Mouse (Mus musculus) left cerebral cortex, adult 9 months (tissue): ENCODE results near the gene Nxph2.
"Not testable (repeated sequence)": the region's sequence is repeated elsewhere in the genome, so short reads cannot be mapped to it uniquely, and the experiment has no call there.

Experiments
- DNase-seq, 2 experiments: peaks; one replicate each; pipeline ENCODE4 v3.0.0; 2022; ENCODE audit warnings: low spot score in 2 of 2

The Nxph2 gene

GRCm38 (mm10) chr2:23320746-23321585, at the start of gene Nxph2:
Nxph2 (plus strand) TSS chr2:23321246.
- peak in 1 of 2 experiments; percentile 34 for DNase-seq

DNA sequence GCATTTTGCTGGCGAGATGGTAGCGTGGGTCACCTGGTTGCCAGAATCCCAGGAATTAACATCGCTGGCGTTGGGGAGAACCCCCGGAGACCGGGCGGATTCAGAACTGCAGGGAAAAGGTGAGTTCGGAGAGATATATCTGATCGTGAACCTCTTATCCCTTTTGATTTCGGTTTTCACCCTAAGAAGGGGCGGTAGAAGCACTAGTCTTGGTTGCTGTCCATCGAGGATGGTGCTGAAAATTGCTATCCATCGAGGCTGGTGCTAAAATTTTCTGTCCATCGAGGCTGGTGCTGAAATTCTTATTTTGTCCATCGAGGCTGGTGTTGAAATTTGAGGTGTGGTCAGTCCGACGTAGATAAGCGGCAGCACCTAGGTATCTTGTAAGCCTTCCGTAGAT, 30.1 kb upstream of the Nxph2 start:
- not testable (repeated sequence) for DNase-seq

DNA sequence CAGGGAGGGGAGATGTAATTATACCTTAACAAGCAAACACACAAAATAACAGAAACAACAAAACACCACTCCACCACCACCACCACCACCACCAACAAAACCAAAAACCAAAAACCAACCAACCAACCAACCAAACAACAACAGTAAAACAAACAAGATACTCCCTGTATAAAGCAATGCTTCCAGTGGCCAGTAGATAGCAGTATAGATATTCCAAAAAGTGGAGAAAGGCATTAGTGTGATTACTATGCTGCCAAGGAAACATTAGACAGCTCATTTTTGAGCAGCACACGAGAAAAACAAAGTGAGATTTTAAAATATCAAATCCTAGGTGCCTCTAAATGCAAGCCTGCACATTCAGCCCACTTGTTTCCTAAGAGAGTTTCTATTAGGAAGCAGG, 6.2 kb upstream of the Nxph2 start:
- DNase-seq, result no peak
